Mouse (Mus musculus) neural tube, embryonic 14.5 days (tissue): ENCODE data around the gene 1700003E16Rik. TPM values are rescaled to one million over a fixed set of nuclear protein-coding genes. Genes with fewer than 3 reads are reported as not detected.

Experiments
- ATAC-seq: fragments of 200-750 bp; cut with Nextera tagmentation; 2 replicates; pipeline ENCODE4 v1.8.0; 2017; ENCODE audit warnings: low read depth, mild to moderate bottlenecking, moderate TSS enrichment, moderate library complexity
- H3K27ac ChIP-seq: fragments of 300-500 bp; sonication (generic); 2 replicates; pipeline ENCODE4 v1.5.1; 2014; ENCODE audit warnings: low read depth, mild to moderate bottlenecking, control low read depth, low read length, moderate library complexity, mixed read lengths
- H3K27me3 ChIP-seq: fragments of 300-500 bp; sonication (generic); 2 replicates; pipeline ENCODE4 v1.6.1; 2014; ENCODE audit warnings: low read length; ENCODE audit not compliant: control insufficient read depth, insufficient read depth
- H3K36me3 ChIP-seq: fragments of 300-500 bp; sonication (generic); 2 replicates; pipeline ENCODE4 v1.6.1; 2014; ENCODE audit warnings: low read length, mixed read lengths; ENCODE audit not compliant: control insufficient read depth, insufficient read depth
- H3K4me1 ChIP-seq: fragments of 300-500 bp; sonication (generic); 2 replicates; pipeline ENCODE4 v1.6.1; 2014; ENCODE audit warnings: low read length; ENCODE audit not compliant: control insufficient read depth, insufficient read depth
- H3K4me2 ChIP-seq: fragments of 300-500 bp; sonication (generic); 2 replicates; pipeline ENCODE4 v1.6.1; 2014; ENCODE audit warnings: mild to moderate bottlenecking, low read depth, low read length, control low read depth
- H3K4me3 ChIP-seq: fragments of 300-500 bp; sonication (generic); 2 replicates; pipeline ENCODE4 v1.5.1; 2014; ENCODE audit warnings: low read depth, low read length, control low read depth, mixed read lengths
- H3K9ac ChIP-seq: fragments of 300-500 bp; sonication (generic); replicated peaks from 2 replicates; pipeline ENCODE4 v1.6.1; 2014; ENCODE audit warnings: low read depth, mild to moderate bottlenecking, control low read depth, low read length, mixed read lengths
- H3K9me3 ChIP-seq: fragments of 300-500 bp; sonication (generic); 2 replicates; pipeline ENCODE4 v1.6.1; 2016; ENCODE audit warnings: low read length; ENCODE audit not compliant: control insufficient read depth
- WGBS: fragments of 180-500 bp; shearing (Covaris S2); extraction: QIAGEN DNeasy Blood & Tissue Kit; methylation state at CpG from one replicate; pipeline ENCODE4 v1.1.7; 2014; 5-methylcytosine and 5-hydroxymethylcytosine counted together
- polyA plus RNA-seq: library from polyadenylated mRNA; unstranded; fragments of >200 nt; fragmentation: Nextera tagmentation; extraction: Ambion mirVana; gene quantifications from 2 replicates; pipeline ENCODE4 v1.2.1, GENCODE M21; 2014

The 1700003E16Rik gene
- polyA plus RNA-seq, 1 experiment from 2014 or later = 7.8 TPM

DNA sequence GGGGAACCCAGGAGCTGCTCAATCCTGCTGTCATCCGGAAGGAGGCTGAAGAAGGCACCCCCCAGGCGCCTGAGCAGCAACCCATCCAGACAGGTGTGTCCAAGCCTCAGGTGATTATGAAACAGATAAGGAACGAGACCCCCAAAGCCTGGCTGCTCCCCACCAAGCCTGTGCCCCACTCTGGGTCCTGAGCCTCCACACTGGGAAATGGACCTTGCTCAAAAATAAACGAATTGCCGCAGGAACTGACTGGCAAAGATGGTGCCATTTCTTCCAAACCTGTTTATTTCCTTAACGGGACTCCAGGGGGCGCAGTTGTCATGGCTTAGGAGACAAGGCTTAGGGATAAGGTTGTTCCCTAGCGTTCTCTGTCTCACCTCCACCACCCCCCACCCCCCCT is 6.5 kb downstream of the 1700003E16Rik start:
- ATAC-seq = no peak
- WGBS = under 1% methylated on average over 8 of the region's 8 CpGs
- Histone ChIP-seq H3K9me3 (no peaks in the 10 kb centered on the region), H3K4me3 (peak overlapping the region; percentile 24), H3K4me1 (peaks cover 14% of the 10 kb centered on the region), H3K4me2 (peak overlapping the region; percentile 38), H3K9ac (0 out of 2 replicates have a peak overlapping the region, but pooled peaks have one; percentile 11), H3K27me3 (peaks cover 24% of the 10 kb centered on the region), H3K36me3 (no peaks in the 10 kb centered on the region), H3K27ac (no peak overlapping the region)

DNA sequence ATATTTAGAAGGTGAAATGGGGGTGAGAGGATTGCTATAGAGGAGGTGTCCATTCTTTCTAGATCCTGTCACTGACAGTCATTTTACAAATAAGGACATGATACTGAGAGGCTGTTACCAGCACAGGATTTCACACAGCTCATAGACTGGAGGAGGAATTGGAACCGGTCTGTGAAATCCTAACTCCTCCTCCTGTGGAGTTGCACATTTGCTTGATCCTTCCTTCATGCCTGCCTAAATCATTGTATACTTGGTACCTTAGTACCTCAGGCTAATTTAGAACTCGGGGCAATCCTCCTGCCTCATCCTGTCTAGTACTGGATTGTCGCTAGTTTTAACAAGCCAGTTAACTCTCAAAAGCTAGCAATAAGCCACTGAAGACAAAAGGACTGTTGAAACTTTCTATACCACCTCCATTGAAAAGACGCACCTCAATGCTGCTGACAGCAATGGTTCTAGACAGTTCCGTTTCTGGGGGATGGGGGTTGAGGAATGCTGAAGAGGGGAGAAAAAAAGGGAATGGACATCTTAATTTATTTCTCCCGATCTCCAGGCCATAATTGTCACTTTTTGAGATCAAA is 8.9 kb downstream of the 1700003E16Rik start:
- no peaks in the 10 kb centered on the region for H3K9me3 ChIP-seq
- H3K4me1 ChIP-seq = peaks cover 18% of the 10 kb centered on the region
- ATAC-seq = peak; percentile 29; the same call in 1 of the 2 replicates

DNA sequence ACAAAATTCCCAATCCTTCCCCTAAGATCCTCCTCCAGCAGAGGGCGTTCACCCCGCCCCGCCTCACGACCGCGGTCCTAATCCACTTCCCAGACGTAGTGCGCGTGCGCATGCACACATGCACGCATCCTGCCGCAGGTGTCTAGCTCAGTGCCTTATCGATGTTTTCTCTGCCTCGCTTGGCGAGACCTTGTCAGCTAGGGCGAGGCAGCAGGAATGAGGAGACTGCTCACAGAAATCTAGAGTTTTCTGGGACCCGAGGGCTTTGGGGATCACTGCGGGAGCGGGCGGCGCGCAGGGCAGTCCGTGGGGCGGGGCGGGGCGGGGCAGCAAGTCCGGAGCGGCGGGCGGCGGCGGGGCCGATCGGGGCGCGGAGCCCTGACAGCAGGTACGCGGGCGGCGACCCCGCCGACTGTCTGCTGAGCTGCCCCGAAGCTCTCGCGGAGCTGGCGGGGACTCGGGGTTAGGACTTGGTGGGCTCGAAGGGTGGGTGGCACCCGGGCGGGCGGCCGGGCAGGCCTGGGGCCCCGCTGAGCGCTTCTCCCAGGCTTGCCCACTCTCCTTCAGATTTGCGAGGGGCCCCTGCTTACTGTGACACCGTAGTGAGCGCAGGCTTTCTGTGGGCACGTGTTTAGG is 9.5 kb downstream of the 1700003E16Rik start, which contains the start of gene Dctn1:
Gene Dctn1 (plus strand): TSS at position 314 of the 636 bp plus-strand sequence.
- H3K9ac ChIP-seq = peak within 1 kb of the TSS; percentile 82
- H3K36me3 ChIP-seq = no peaks in the 10 kb centered on the region
- peak within 1 kb of the TSS; percentile 81 for H3K4me3 ChIP-seq
- no peaks in the 10 kb centered on the region for H3K9me3 ChIP-seq
- ATAC-seq = peak; percentile 84
- WGBS = under 1% methylated on average over 58 of the region's 58 CpGs
- peaks cover 20% of the 10 kb centered on the region for H3K4me1 ChIP-seq
- H3K27me3 ChIP-seq = peaks cover 19% of the 10 kb centered on the region
- peak within 1 kb of the TSS; percentile 93 for H3K27ac ChIP-seq
- H3K4me2 ChIP-seq = peak within 1 kb of the TSS; percentile 87

More for the DNA sequence above, 8.9 kb downstream of the 1700003E16Rik start:
- H3K9ac ChIP-seq = peak overlapping the region; percentile 82; the same call in 1 of the 2 replicates
- H3K36me3 ChIP-seq = no peaks in the 10 kb centered on the region
- 4% methylated on average over 6 of the region's 6 CpGs for WGBS
- peak overlapping the region; percentile 87 for H3K4me2 ChIP-seq
- H3K27me3 ChIP-seq = peaks cover 24% of the 10 kb centered on the region
- H3K4me3 ChIP-seq = peak overlapping the region; percentile 81
- peak overlapping the region; percentile 93 for H3K27ac ChIP-seq

DNA sequence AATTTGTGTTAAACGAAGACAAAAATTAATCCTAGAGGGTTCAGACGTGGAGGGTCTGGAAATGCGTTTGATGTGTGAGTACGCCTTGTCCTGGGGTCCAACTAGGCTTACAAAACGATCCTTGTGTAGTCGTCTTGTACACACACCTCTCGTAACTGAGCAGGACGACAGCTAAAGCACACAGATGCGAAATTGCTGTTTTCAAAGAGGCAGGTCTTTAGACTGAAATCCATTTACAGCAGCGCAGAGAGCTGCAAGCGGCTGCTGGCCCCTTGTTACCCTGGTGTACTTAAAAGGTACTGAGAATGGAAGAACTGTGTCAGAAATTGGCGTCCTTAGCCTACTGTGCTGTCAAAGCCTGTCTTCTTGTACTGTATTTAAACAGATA is 10.0 kb downstream of the 1700003E16Rik start:
- Histone ChIP-seq H3K4me2 (peak overlapping the region; percentile 87), H3K27me3 (peaks cover 14% of the 10 kb centered on the region), H3K36me3 (no peaks in the 10 kb centered on the region), H3K4me1 (peaks cover 20% of the 10 kb centered on the region), H3K9me3 (no peaks in the 10 kb centered on the region), H3K9ac (peak overlapping the region; percentile 82), H3K4me3 (peak overlapping the region; percentile 81), H3K27ac (peak overlapping the region; percentile 93)
- under 1% methylated on average over 12 of the region's 12 CpGs for WGBS
- ATAC-seq = no peak; the same call in 1 of the 2 replicates

DNA sequence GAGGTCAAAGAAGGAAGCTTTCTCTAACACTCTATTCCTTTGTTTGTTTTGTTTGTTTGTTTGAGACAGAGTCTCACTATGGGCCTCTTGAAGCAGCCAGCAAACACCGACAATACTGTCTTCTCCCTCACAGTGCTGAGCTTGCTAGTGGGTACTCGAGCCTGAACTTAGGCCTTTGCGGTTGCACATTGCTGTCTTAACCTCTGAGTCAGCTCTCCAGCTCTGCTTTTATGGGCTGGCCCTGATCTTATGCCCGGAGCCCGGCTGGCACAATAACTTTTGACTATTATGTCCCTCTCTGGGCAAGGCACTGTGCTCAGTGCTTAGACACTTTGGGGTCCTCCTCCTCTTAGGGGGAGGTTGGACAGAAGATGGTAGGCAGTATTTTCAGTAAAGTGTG is 13.7 kb downstream of the 1700003E16Rik start:
- no peak overlapping the region for H3K27ac ChIP-seq
- H3K9ac ChIP-seq = no peak overlapping the region
- peaks cover 21% of the 10 kb centered on the region for H3K4me1 ChIP-seq
- no peak overlapping the region for H3K4me2 ChIP-seq
- ATAC-seq = no peak
- H3K4me3 ChIP-seq = no peak overlapping the region
- 82% methylated on average over 5 of the region's 5 CpGs for WGBS
- no peaks in the 10 kb centered on the region for H3K36me3 ChIP-seq
- no peaks in the 10 kb centered on the region for H3K9me3 ChIP-seq
- no peaks in the 10 kb centered on the region for H3K27me3 ChIP-seq

DNA sequence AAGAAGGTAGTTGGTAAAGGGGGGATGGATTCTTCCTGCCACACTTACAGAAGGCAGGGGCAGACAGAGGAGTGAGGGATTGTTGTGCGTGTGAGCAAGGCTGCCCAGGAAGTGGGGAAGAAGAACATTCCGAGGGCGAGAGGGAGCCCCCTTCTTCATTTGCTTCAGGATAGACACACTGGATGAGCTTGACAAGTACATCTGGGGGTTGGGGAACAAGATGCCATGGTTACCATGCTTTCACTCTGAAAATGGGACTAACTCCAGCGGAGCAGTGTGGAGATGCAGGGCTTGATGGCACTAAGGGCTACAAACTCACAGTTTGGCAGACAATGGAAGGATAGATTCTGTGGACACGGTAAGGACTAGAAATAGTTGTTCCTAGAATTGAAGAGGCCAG is 14.9 kb downstream of the 1700003E16Rik start:
- 78% methylated on average over 5 of the region's 5 CpGs for WGBS
- Histone ChIP-seq H3K4me2 (peak overlapping the region; percentile 44), H3K9ac (no peak overlapping the region), H3K27ac (no peak overlapping the region), H3K9me3 (no peaks in the 10 kb centered on the region), H3K36me3 (no peaks in the 10 kb centered on the region), H3K4me1 (peaks cover 21% of the 10 kb centered on the region), H3K27me3 (no peaks in the 10 kb centered on the region), H3K4me3 (peak overlapping the region; percentile 3; the same call in 1 of the 2 replicates)
- ATAC-seq = no peak

DNA sequence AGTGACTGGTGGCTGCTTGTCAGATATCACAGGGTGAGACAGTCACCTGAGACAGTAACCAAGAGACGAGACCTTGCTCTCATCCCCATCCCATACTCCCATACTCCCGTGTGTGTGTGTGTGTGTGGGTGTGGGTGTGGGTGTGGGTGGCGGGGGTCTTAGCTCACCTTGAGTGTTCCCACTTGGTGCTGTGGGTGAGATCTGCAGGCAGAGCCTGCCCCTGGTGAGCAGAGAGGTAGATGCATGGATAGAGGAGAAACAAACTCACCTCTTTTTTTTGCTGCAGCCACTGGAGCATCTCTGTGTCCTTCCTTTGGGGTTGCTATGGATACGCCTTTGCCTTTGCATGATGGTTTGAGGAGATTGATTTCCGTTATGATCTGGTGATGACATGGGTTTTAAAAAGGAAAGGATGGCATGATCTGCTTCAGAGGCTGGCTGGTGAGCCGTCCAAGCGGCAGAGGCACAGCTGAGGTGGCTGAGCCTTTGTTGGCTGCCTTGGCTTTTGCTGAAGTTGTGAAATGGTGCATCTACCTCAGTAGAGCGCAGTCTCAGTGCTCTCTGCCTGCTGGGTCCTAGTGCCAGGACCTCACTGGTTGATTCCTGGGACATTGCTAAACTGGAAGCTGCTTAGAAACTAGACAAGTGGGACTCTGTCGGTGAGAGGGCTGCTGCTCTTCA is 16.2 kb downstream of the 1700003E16Rik start:
- H3K9me3 ChIP-seq = no peaks in the 10 kb centered on the region
- ATAC-seq = peak; percentile 75
- H3K9ac ChIP-seq = peak overlapping the region; percentile 46
- peak overlapping the region; percentile 45 for H3K27ac ChIP-seq
- H3K4me3 ChIP-seq = peak overlapping the region; percentile 35
- 63% methylated on average over 9 of the region's 9 CpGs for WGBS
- H3K27me3 ChIP-seq = no peaks in the 10 kb centered on the region
- peak overlapping the region; percentile 44 for H3K4me2 ChIP-seq
- H3K36me3 ChIP-seq = no peaks in the 10 kb centered on the region
- peaks cover 11% of the 10 kb centered on the region; the same call in 1 of the 2 replicates for H3K4me1 ChIP-seq

DNA sequence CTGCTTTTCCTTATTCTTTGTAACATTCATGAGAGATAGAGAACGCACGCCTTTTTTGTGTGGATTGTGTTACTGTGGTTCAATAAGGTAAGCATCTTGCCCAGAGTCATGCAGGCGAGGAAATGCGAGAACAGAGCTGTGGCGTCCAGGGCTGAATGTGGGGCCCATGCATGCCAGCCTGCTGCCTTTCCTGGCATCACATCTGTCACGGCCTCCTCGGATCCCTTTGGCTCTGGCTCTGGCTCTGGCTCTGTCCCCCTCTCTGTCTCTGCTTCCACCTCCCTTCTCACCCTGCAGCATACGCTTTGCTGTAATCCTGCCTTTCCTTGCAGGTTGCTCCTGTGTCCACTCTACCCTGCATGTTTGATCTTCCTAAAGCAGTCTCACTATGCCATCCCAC is 19.8 kb downstream of the 1700003E16Rik start:
- no peak overlapping the region for H3K4me2 ChIP-seq
- H3K9me3 ChIP-seq = no peaks in the 10 kb centered on the region
- 90% methylated on average over 8 of the region's 8 CpGs for WGBS
- H3K36me3 ChIP-seq = no peaks in the 10 kb centered on the region
- H3K27ac ChIP-seq = no peak overlapping the region
- H3K4me3 ChIP-seq = no peak overlapping the region
- no peak for ATAC-seq
- H3K9ac ChIP-seq = no peak overlapping the region
- no peaks in the 10 kb centered on the region for H3K27me3 ChIP-seq
- H3K4me1 ChIP-seq = peaks cover 16% of the 10 kb centered on the region
